Mouse (Mus musculus): ENCODE measurements around the gene Plxna2.

Plxna2 gene

DNA sequence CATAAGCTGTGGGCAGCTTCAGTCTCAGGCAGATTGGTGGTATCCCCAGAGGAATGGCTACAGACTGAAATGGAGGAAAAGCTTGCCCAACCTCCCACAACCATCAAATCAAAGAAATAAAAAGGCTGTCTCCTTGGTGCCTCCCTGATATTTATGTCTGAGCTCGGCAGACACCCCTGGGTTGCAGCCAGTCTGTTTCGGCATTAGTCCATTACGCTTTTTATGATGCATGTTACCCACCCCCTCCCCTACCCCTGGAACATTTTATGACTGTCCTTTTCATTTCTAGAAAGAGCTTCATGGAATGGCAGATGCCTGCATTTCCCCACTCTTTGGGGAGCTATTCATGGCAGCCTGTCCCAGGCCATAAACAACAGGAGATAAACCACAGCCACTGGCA, 47.7 kb downstream of the Plxna2 start:
- no peak for DNase-seq

DNA sequence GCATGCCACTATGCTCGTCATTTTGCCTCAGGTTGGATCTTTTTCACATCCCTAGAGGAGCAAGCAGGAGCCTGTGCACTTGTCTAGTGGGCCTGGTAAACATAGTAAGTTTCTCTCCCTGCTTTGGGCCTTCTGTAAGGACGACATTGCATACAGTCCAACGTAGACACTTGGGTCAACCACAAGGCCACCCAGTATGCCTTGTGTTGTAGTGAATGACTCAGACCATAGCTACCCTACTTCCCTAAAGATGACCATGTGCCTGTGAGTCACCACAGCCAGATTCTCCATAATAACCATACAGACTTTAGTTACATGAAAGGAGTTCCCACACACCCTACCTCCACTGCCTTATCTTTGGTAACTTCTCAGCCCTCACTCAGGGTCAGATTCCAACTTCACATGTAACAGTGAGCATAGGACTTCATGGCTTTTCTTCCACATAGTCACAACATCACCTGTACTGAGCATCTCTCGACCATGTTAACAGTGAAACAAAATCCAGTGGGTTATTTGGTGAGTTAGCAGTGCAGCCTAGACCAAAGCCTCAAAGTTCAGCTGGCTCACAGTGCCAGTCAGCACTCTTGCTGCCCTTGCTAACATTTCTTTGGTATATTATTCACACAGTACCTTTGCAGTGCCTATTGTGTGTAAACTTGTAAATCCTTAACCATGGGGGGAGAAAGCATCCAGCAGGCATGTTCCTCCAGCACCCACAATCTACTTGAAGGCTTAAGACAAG, 53.9 kb downstream of the Plxna2 start:
- no peak for DNase-seq

DNA sequence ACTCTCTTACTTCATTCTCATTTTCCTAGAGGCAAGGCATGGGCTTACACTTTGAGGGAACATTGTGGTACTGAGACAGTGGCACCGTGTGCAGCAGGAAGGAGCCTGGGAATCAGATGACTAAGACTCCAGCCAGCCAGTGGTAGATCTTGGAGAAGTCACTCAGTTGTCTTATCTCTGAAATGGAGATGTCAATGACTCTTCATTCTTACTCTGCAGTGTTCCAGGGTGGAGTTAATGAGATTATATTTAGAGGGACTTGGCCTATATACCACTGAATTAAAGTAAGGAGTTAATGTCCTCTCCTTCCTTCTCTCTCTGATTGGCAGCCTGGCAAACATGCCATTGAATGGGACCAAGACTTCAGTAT, 54.5 kb downstream of the Plxna2 start:
- DNase-seq, result no peak

DNA sequence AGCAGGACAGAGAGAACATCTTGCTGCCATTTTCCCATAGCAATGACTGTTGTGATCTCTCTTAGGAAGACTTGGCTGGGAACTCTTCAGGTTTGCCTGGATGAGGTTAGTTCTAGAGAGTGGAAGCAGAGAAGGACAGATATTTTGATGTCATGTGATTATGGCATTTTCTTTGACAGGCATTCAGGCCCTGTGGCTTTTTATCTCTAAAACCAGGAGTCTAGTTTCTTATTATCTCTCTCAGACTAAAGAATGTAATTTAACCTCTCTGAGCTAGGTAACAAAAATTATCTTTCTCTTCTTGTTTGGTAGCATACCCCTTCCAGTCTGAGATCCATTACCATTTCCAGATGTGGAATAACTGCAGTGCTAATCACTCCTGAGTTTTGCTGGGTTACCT, 55.2 kb downstream of the Plxna2 start:
- DNase-seq, result no peak

DNA sequence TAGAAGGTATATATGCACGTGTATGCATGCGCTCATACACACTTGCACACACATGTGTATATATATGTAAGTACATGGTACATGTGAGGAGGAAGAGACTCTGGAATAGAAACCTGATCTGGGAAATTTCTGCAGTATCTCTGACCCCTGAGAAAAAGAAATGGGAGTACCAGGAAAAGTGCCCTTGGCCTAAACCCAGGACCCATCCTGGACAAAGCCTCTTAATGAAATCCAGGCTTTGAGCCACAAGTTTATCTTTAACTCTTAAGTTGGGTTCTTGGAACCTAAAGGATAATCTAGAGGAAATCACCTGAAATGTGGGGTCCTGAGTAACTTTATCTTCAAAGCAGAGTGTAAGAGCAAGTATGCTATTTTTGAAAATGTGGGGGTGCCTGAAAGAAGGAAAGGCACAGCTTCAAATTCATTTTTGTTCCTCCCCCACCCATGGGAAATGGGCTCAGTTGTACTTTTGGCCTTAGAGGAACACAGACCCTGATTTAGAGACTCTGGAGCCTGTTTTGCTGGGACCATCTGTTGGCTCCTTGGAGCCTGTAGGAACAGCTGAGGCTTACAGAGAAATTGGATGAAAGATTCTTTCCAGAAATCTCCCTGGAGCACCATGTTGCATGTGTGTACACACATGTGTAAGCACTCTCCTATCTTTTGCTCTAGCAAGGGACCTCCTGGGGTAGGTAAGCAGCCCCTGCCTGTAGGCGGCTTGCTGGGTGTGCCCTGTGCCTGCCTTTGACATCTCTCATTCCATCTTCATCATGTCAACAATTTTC, 57.3 kb downstream of the Plxna2 start:
- DNase-seq, result no peak

DNA sequence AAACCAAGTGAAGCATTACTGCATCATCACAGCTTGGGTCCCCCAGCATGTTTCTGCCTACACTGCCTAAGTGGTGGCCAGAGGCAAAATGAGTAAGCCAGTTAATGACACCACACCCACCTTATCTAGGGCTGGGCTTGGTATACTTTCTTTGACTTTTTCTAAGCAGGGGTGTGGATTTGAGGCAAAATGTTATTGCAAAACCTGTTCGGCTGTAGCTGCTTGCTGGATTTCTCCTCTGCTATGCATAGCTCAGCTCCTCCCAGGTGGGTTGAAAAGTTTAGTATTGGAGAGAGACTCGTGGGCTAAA, 57.8 kb downstream of the Plxna2 start:
- no peak for DNase-seq

DNA sequence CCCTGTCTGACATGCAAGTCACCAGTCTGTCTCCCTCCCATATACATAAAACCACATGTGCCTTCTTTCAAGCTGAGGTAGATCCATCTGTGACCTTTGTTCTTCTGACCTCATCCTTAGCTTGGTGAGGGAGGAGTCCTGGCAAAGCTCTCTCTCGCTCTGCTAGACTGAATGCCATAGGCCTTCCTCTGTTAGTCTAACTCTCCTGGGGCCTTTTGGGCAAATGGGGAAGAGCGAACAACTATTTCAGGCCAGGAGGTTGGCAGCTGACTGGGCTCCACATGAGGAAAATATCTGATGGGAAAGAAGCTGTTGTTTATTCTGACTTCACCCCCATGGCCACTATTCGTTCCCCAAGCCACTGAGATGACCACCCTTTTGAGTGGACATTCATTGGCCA, 59.9 kb downstream of the Plxna2 start:
- no peak for DNase-seq

DNA sequence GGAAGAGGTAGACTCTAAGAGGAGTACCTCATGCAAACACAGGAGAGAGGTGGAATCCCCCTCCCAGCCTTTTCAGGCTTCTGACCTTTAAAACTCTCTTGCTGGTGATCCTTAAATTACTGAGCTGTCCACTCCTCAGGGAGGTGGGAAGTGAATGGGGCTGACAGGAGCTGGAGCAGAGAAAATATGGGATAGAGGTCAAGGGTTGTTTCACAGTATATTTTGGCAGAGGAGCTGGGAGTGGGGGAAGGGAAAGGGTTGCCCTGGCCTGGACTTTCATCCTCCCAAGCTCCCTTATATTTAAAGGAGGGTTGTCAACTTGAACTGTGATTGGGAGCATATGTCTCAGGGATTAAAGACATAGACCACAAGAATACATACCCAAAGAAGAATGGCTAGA, 61.1 kb downstream of the Plxna2 start:
- no peak for DNase-seq

DNA sequence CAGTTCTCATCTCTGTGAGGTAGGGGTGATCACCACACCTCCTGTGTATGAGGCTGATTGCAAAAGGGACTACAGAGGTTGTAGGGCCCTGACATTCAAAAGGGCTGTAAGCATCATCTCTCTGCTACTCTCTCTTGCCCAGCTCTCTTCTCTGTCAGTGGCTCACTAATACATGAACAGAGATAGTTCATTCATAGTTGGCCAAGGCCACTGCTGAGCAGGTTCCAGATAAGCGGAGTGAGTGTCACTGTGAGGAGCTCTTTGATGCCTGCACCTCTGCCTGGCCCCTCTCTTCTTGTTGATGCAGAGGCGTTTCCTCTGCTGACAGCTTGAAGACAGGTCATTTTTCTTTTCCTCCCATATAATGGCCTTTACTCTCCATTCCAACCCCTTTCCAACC, 62.1 kb downstream of the Plxna2 start:
- no peak for DNase-seq

DNA sequence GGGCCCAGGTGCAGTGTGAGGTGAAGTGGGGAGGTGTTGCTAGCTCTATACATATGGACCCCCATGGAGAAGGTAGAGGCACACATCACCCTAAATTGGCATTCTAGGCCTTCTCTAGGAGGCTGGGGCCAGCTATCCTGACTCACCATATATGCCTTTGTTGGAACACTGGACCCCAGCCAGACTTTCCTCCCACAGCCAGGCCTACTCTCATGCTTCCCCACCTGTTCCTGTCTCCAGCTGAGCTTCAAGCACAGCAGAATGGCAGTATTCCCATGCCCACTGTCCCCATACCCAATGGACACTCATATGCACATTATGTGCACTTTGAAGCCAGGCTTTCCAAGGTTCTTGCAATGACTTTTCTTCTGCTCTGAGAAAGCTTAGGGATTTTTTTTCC, 64.0 kb downstream of the Plxna2 start:
- DNase-seq, result no peak

DNA sequence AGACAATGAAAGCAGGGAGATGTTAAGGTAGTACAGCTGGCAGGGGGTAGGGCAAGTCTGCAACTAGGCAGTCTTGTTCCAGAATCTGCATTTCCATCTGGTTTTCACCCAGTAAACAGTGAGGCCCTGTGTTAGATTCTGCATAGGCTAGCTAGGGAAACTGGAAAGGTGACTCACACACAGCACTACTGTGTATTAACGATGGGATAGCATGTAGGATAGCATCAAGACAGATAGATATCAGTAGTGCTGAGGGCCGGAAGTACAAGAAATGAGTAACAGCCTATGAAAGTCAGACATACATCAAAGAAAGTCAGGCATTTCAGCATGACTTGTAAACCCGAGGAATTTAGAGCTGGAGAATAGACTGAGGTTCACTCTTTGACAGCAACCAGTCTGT, 65.1 kb downstream of the Plxna2 start:
- no peak for DNase-seq

DNA sequence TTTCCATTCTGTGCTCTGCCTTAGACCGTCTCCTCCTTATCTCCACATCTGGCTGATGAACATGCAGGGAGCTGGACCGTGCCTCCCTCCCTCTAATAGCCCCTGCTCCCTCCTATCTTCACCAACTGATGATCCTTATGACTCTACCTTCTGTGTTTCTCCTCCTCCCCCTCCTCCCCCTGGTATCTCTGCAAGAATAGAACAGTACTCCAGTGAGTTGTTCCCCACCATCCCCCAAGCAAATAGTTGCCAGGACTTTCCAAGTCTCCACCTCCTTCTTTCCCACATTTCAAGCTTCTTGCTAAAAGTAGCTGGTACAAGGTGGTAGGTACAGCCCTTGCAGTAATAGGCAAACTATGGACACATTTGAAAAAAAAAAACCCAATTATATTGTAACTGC, 67.9 kb downstream of the Plxna2 start:
- DNase-seq, result no peak

DNA sequence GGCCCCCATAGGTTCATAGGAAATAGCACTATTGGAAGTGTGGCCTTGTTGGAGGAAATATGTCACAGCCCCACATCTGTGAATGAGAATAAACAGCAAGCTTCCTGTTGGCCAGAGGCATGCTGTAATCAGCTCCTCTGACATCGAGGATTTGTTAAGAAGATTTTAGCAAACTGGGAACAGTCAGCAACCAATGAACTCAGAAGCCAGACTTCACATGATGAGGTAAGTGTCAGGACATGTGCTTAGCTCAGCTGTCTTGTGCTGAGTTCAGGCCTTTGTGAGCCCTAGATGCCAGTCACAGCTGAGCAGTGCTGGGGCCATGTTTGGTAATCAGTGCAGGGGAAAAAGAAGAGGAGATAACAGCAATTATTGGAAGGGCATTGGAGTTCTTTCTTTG, 69.7 kb downstream of the Plxna2 start:
- DNase-seq, result no peak

DNA sequence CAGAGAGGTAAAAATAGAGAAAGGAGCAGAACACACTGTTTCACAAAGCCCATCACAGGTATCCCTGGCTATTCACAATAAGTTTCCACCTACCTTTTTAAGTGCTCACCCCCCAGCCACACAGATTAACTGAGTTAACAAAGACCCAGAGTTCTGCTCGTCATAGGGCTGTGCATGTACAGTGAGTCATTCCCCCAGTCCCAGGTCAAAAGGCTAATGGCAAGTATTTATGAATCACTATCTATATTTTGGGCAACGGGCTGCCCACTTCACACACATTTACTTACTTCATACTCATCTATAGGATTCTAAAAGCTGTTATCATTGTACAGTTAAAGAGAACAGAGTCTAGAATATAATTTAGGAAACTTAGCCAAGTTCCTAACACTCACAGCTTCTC, 70.1 kb downstream of the Plxna2 start:
- DNase-seq, result no peak

DNA sequence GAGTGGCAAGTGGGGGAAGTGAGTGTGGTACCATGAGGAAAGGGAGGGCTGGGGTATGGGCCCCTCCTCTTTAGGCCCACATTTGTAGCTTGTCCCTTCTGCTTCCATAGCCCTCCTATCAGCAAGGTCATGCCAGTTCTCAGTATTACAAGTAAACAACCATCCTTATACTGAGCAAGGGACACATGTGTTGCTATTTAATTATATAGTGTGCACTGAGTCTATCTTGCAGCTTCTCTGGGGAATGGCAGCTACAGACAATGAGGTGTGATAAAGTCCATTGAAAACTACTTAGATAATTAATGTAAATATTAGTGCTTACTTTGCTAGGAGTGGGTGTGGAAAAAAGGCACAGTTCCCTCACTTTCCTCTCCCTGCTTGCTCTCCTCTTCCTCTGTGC, 75.0 kb downstream of the Plxna2 start:
- DNase-seq, result no peak

DNA sequence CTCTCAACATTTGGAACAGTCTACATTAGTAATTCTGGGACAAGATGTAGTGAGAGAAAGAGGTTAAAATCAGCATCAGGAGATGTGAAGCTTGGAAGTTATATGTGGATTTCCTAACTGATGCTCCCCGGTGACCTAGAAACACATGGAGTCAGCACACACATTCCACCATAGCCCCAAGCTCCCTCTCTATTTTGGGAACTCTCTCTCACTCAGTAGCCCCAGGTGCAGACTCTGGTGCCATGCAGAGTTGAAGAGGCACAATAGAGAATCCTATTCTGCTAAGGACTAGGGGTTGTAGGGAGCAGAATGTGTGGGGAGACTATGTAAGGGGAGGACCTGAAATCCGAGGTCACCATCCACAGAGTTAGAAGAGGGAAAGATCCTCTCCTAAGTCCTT, 75.5 kb downstream of the Plxna2 start:
- DNase-seq, result no peak

DNA sequence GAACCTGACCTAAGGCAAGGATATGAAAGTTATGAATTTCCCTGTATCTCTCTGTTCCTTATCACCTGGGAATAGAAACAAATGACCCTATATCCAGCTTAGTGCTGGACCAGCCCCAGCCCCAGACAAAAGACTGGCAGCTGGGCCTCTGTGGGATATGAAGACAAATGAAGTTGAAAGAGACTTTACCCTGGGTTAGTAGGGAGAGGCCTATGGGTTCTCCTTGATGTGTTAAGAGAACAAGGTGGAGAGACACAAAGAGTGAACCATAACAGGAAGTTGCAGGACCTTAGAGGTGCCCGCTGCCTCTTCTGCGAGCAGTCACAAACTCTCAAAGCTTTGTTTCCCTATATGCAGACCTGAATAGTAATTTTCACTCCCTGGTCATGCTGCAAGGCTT, 76.8 kb downstream of the Plxna2 start:
- DNase-seq, result no peak

DNA sequence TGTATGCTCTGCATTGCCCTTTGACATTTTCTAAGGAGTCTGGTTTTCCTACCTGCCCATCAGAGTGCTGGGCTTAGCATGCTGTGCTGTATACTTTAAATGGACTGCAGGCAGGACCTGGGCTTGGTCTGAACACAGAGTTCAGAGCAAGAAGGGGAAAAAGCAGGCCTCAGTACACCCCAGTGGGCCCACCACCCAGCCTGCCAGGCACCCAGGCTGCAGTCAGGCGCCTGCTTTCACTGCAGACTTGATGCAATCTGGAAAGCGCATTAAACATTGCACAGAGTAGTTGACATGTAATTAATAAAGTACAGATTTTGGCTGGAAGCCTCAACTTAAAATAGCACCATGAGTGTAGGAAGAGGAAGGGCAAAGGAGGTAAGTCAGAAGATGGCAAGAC, 79.4 kb downstream of the Plxna2 start:
- no peak for DNase-seq

DNA sequence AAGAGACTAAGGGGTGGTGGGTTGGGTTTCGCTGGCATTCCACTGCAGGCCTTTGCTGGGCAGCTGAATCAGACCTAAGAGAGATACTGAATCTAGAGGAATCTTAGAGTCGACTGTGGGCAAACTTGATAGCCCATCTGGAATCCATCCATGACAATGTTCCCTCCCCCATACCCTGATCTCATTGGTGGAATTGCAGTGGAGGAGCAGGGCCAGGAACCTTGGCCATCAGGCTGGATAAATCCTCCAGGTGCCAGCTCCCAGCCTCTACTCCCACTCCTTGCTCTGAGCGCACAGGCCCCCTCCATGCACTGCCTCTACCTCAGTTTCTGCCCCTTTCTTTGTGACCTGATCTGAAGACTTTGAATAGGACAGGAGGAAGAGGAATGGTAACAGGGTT, 81.3 kb downstream of the Plxna2 start:
- no peak for DNase-seq

DNA sequence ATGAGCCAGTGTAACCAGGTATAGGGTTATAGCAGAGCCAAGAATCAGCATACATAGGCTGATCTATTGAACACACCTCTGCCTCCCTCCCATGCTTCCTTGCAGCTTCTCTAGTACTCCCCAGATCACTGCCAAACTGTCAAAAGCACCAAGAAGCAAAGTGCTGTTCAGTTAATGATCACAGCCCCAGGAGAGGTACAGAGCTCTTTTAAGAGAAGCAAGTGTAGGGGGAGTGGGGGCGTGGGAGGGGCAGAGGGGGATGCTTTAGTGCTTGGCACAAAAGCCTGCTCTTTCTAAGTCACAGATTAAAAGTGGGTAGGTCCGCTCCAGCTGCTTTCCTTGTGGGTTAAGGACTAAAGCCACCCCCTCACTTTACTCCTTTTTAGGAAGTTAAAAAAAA, 85.2 kb downstream of the Plxna2 start:
- DNase-seq, result no peak

DNA sequence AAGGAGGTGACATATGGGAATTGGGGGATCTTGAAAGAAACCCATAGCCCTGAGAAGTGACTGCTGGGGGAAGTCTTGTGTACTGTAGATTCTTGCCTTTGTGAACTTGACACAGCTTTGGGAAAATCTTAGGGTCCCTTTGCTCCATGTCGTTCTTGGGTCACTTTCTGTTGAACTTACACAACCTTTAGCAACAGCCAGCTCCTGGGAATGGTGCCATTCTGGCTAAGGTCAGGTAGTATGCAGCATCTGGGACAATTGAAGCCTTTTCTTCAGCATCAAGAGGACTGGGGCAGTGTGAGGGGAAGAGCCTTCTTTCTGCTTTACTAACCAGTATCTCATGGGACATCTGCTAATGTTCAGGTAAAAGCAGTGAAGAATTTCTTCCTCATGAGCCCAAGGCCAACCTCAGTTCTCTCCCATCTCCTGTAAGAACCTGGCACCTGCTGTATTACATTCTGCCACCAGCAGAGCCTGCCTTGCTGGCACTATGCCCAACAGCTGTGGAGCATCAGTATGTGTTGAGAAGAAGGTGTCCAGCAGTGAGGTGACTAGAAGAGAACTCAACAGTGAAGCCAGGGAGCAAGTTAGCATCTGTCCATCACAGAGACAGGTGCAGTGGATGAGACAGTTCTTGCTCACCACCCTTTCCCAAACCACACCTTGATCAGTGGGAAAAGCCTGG, 86.3 kb downstream of the Plxna2 start:
- no peak for DNase-seq

DNA sequence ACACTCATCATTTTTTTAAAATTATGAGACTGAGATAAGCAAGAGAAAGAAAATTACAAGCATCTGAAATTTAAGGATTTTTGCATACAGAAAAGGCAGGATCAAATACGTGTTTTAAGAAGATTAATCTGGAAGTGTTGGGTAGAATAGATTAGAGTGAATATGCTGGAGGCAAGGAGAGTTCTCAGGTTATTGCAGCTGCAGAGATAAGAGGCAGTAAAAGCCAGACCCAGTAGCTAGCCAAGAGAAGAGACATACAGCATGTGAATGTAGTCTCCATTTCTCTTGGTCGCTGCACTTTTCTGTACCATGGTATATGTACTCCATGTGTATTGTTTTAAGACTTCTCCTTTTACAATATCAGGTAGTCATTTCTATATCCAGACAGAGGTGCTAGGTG, 88.5 kb downstream of the Plxna2 start:
- DNase-seq, result no peak

DNA sequence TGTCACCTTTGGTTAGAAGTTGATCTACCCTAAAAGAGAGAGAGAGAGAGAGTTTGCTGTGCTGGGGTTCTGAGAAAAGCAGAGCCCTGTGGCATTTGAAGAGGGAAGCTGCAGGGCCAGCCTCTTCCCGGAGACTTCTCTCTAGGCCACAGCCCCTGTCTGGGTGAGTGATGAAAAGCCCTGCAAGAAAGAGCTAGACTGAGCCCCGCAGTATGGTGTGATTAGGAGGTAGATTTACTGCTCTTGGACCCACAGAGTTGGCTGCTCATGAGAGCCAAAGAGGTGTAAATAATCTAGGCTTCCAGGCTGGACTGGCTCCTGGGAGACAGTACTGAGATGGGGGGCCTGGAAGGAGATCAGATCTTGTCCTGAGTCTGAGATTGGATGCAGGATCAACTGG, 94.4 kb downstream of the Plxna2 start:
- no peak for DNase-seq
